Mouse (Mus musculus): ENCODE measurements at regions not wholly inside any gene's neighbourhood (a gene's known extent, or its start where the extent isn't known, plus 50 kb on each side); places are given as distances from the start of the nearest gene placed in this dataset.

DNA sequence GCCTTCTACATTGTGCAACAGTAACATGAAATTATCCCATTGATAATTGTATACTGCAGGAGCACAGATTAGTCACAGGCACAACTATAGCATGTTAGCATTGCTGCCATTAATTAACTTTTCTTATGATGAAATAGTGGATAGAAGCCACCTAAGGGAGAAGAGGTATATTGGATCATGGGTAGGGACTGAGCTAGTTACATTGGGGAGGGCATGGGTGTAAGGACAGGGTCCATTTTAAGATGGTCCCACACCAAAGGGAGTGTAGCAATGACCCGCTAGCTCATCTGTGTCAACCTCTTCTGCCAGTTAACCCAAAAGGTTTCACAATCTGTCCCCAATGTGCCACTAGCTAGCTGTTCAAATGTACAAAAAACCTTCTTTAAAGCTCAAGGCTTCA, 450.3 kb upstream of the Marcks start:
- WGBS (ENCODE audit: insufficient replicate concordance) = 52% methylated on average over 1 of the region's 1 CpGs
- Histone ChIP-seq H3K27ac (replicated peaks) (no peak overlapping the region), H3K4me3 (replicated peaks) (no peak overlapping the region), H3K4me2 (no peak overlapping the region), H3K36me3 (replicated peaks) (no peaks in the 10 kb centered on the region), H3K4me1 (replicated peaks) (no peaks in the 10 kb centered on the region), H3K27me3 (no peaks in the 10 kb centered on the region), H3K9ac (no peak overlapping the region), H3K9me3 (replicated peaks) (no peaks in the 10 kb centered on the region)
- no peak for ATAC-seq (ENCODE audit: insufficient read depth)

DNA sequence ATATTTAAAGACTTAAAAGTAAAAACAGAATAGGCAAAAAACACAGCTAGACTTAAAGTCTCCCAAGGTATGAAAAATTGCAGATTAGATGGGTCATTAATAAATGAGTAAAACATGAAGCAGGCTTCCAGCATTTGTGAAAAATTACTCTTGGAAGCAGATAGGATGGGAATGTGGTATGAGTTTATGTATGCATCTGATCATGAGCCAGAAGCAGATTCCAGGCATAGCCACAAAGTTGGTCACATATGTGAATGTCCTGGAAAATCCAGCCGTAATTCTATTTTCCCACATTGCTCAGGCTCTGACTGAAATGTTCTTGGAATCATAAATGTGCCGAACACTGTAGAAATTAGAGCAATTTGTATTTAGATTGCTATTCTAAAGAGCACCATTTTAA, 432.5 kb upstream of the Marcks start:
- no peak overlapping the region for H3K4me2 ChIP-seq
- no peak overlapping the region for H3K9ac ChIP-seq
- no peaks in the 10 kb centered on the region for H3K4me1 ChIP-seq (replicated peaks)
- H3K27ac ChIP-seq (replicated peaks) = no peak overlapping the region
- no peaks in the 10 kb centered on the region for H3K9me3 ChIP-seq (replicated peaks)
- no peaks in the 10 kb centered on the region for H3K27me3 ChIP-seq
- WGBS (ENCODE audit: insufficient replicate concordance) = 71% methylated on average over 2 of the region's 2 CpGs
- no peak for ATAC-seq (ENCODE audit: insufficient read depth)
- no peaks in the 10 kb centered on the region for H3K36me3 ChIP-seq (replicated peaks)
- H3K4me3 ChIP-seq (replicated peaks) = no peak overlapping the region

DNA sequence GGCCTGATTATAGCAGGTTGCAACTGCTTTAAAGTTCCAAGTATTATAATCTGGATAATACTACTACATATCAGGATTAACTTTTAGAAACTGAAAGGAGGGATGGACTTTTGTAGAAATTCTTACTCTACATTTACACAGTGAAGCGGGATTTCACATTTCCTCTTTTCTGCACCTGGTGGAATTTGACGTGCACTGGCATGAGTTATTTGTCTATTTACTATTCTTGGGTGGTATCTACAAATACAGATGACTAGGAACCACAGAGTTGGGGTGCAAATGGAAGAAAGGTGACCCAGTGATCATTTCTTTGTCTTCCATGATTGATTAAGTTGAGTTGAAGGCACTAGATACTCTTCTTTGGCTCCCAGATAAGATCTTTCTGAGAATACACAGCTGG, 423.0 kb upstream of the Marcks start:
- no peaks in the 10 kb centered on the region for H3K27me3 ChIP-seq
- no peak overlapping the region for H3K4me2 ChIP-seq
- WGBS (ENCODE audit: insufficient replicate concordance) = 57% methylated on average over 2 of the region's 2 CpGs
- H3K4me1 ChIP-seq (replicated peaks) = no peaks in the 10 kb centered on the region
- H3K9ac ChIP-seq = no peak overlapping the region
- H3K4me3 ChIP-seq (replicated peaks) = no peak overlapping the region
- no peak for ATAC-seq (ENCODE audit: insufficient read depth)
- no peaks in the 10 kb centered on the region for H3K36me3 ChIP-seq (replicated peaks)
- no peak overlapping the region for H3K27ac ChIP-seq (replicated peaks)
- no peaks in the 10 kb centered on the region for H3K9me3 ChIP-seq (replicated peaks)

DNA sequence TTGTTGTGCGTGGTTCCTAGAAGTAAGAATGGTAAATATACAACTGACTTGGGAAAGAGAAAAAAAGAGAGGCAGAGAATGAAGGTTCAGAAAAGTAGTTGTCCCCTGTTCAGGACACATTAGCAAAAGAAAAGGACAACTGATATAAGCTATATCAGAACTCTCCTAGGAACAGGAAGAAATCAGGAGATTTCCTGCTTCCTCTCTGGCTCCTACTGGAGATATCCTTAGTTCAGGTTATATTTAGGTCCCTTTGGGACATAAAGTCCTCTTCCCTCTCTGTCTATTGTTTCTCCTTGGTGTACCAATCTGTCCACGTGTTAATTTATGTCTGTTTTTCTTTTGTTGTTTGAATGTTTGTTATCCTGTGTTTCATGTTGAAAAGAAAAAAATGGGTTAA, 410.7 kb upstream of the Marcks start:
- Histone ChIP-seq H3K36me3 (replicated peaks) (no peaks in the 10 kb centered on the region), H3K4me3 (replicated peaks) (no peak overlapping the region), H3K27me3 (no peaks in the 10 kb centered on the region), H3K9me3 (replicated peaks) (no peaks in the 10 kb centered on the region), H3K9ac (no peak overlapping the region), H3K27ac (replicated peaks) (no peak overlapping the region), H3K4me2 (no peak overlapping the region), H3K4me1 (replicated peaks) (no peaks in the 10 kb centered on the region)
- 52% methylated on average over 2 of the region's 2 CpGs for WGBS (ENCODE audit: insufficient replicate concordance)
- ATAC-seq (ENCODE audit: insufficient read depth) = no peak

DNA sequence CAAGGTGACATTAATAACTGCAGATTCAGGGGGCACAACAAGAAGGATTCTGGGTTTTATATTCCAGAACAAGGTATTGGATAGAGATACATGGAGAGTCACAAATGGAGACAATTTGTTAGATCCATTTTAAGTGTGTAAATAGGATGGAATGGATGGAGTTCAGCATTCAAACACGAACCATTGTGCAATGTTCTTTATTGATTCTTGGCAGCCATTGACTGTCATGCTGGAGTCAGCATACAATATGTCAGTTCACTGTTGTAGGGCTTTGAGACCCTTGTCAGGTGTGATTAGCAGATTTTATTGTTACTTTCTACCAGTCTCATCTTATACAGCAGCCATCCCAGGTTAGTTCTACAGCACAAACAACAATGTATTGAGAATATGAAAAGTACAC, 402.0 kb upstream of the Marcks start:
- Histone ChIP-seq H3K27ac (replicated peaks) (no peak overlapping the region), H3K27me3 (no peaks in the 10 kb centered on the region), H3K36me3 (replicated peaks) (no peaks in the 10 kb centered on the region), H3K9ac (no peak overlapping the region), H3K9me3 (replicated peaks) (no peaks in the 10 kb centered on the region), H3K4me2 (no peak overlapping the region), H3K4me1 (replicated peaks) (no peaks in the 10 kb centered on the region), H3K4me3 (replicated peaks) (no peak overlapping the region)
- WGBS (ENCODE audit: insufficient replicate concordance) = 54% methylated on average over 1 of the region's 1 CpGs
- no peak for ATAC-seq (ENCODE audit: insufficient read depth)

DNA sequence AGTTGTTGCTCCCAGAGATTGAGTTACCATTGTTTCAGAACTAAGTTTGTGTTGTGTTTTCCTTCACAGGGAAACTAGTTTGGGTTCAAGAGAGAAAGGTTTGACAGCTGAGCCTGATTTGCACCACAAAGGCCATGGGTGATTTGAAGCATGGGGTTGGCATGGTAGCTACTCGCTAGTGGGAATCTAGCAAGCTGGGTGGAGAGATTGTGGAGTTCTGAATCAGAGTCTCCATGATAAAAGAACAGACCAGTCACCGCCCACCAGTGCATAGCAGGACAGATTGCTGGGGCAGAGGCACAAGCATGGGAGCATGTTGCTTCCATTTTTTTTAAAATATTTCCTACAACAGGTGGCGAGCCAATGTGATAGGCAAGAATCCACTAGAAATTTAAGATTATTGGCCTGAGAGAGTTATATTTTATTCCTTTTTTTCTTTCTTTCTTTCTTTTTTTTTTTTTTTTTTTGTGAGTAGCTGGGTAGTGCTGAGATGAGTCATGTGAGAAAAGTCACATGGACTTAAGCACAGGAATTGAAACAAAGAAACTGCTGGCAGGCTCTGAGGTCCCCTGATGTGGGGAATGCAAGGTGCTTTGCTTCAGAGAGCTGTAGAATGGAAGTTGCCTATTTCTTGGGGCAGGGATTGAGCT, 367.4 kb upstream of the Marcks start:
- no peaks in the 10 kb centered on the region for H3K9me3 ChIP-seq (replicated peaks)
- no peaks in the 10 kb centered on the region for H3K27me3 ChIP-seq
- 61% methylated on average over 3 of the region's 3 CpGs for WGBS (ENCODE audit: insufficient replicate concordance)
- no peak overlapping the region for H3K27ac ChIP-seq (replicated peaks)
- H3K4me1 ChIP-seq (replicated peaks) = no peaks in the 10 kb centered on the region
- H3K36me3 ChIP-seq (replicated peaks) = no peaks in the 10 kb centered on the region
- ATAC-seq (ENCODE audit: insufficient read depth) = no peak
- H3K4me2 ChIP-seq = no peak overlapping the region
- H3K4me3 ChIP-seq (replicated peaks) = no peak overlapping the region
- H3K9ac ChIP-seq = no peak overlapping the region

DNA sequence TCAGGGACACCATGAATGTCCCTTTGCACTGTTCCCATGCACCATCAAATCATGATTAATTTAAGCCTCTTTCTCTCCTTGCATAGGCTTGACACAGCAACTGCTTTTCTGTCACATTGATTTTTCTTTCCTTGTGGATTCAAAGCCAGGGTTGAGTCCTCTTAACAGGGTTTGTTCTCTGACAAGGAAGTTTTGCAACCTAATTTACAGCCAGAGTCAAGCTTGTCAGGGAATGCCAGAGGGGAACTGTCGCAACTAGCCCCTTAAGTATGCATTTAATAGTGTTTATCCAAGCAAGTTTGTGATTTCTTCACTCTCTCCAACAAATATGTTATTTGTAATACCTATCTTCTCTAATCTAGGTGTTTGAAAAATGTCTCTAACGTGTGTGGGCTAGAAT, 365.7 kb upstream of the Marcks start:
- 36% methylated on average over 2 of the region's 2 CpGs for WGBS (ENCODE audit: insufficient replicate concordance)
- Histone ChIP-seq H3K9me3 (replicated peaks) (no peaks in the 10 kb centered on the region), H3K4me1 (replicated peaks) (no peaks in the 10 kb centered on the region), H3K9ac (no peak overlapping the region), H3K4me3 (replicated peaks) (no peak overlapping the region), H3K27ac (replicated peaks) (no peak overlapping the region), H3K27me3 (no peaks in the 10 kb centered on the region), H3K4me2 (no peak overlapping the region), H3K36me3 (replicated peaks) (no peaks in the 10 kb centered on the region)
- no peak for ATAC-seq (ENCODE audit: insufficient read depth)

DNA sequence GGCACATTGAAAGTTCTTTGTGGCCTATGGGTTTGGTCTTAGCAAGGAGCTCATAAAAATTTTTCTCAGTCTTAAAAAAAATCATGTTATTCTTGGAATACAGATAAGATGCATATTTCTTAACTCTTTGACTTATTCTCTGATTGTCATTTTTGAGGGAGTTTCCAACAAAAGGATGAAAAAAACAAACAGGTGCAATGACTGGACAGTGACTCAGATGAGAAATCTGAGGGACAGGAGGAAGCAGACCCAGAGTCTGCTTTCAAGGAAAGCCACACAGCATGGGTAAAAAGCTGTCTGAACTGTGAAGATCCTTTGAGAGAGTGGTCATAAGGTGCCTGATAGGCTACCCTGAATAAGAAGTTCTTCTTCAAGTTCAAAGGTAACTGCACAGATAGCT, 363.8 kb upstream of the Marcks start:
- no peaks in the 10 kb centered on the region for H3K4me1 ChIP-seq (replicated peaks)
- H3K9ac ChIP-seq = no peak overlapping the region
- H3K4me2 ChIP-seq = no peak overlapping the region
- no peaks in the 10 kb centered on the region for H3K27me3 ChIP-seq
- H3K4me3 ChIP-seq (replicated peaks) = no peak overlapping the region
- ATAC-seq (ENCODE audit: insufficient read depth) = no peak
- no peak overlapping the region for H3K27ac ChIP-seq (replicated peaks)
- H3K9me3 ChIP-seq (replicated peaks) = no peaks in the 10 kb centered on the region
- no peaks in the 10 kb centered on the region for H3K36me3 ChIP-seq (replicated peaks)

DNA sequence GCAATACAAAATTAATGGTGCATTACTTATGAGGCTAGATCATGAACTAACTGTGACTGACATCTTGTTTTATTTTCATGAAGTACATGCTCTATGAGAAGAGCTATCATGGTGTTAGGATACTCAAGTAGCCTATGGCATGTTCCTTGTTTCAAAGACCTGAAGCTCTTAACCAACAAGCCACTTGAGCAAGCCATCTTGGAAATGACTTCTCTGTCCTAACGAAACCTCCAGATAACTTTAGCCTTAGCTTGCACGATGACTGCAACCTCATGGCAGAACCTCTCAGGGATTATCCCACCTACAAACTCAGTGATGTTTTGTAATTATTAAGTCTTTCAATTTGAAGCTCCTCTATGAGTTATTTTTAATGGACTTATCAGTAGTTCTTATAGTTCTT, 362.3 kb upstream of the Marcks start:
- H3K27me3 ChIP-seq = no peaks in the 10 kb centered on the region
- H3K4me1 ChIP-seq (replicated peaks) = no peaks in the 10 kb centered on the region
- H3K4me2 ChIP-seq = no peak overlapping the region
- H3K9me3 ChIP-seq (replicated peaks) = no peaks in the 10 kb centered on the region
- no peak overlapping the region for H3K27ac ChIP-seq (replicated peaks)
- H3K9ac ChIP-seq = no peak overlapping the region
- no peak overlapping the region for H3K4me3 ChIP-seq (replicated peaks)
- H3K36me3 ChIP-seq (replicated peaks) = no peaks in the 10 kb centered on the region
- ATAC-seq (ENCODE audit: insufficient read depth) = no peak
- 69% methylated on average over 2 of the region's 2 CpGs for WGBS (ENCODE audit: insufficient replicate concordance)

DNA sequence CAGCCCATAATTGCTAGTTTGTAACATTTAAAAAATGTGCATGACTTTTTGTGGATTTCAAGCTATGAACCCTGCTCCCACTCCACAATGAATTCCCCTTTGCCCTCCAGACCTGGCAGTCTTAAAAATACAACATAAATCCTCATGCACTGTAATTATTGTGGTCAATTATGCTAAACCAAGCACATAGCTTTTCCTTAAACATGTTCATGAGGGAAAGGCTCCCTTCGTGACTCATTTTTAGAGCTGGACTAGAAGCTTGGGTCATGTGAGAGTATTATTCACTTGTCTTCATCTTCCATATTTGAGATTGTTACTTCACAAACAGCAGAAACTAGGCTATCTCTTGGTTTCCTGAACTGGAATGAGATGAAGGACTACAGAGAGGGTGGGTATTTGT, 356.7 kb upstream of the Marcks start:
- Histone ChIP-seq H3K4me2 (no peak overlapping the region), H3K27ac (replicated peaks) (no peak overlapping the region), H3K36me3 (replicated peaks) (no peaks in the 10 kb centered on the region), H3K9me3 (replicated peaks) (no peaks in the 10 kb centered on the region), H3K4me3 (replicated peaks) (no peak overlapping the region), H3K4me1 (replicated peaks) (no peaks in the 10 kb centered on the region), H3K27me3 (no peaks in the 10 kb centered on the region), H3K9ac (no peak overlapping the region)
- 64% methylated on average over 1 of the region's 1 CpGs for WGBS (ENCODE audit: insufficient replicate concordance)
- no peak for ATAC-seq (ENCODE audit: insufficient read depth)

DNA sequence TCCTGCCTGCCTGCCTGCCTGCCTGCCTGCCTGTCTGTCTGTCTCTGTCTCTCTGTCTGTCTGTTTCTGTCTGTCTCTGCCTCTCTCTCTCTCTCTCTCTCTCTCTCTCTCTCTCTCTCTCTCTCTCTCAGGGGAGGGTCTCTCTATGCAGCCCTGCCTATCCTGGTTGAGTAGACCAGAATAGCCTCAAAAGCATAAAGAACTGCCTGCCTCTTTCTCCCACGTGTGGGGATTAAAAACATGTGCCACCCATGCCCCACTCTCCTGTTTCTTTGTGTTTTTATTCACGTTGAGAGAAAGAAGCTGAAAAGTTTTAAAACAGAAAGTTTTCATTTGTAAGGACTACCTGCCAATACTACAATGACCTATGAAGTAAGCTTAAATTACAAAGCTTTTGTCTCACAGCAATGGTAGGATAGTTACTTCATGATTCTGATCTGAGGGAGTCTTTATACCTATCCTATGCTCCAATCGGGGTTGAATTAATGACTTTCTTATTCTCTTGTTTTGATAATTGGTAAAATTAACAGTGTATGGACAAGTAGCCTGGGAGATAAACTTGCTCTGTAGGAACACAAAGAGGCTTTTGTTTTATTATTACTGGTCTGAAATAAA, 355.9 kb upstream of the Marcks start:
- Histone ChIP-seq H3K4me3 (replicated peaks) (no peak overlapping the region), H3K36me3 (replicated peaks) (no peaks in the 10 kb centered on the region), H3K4me1 (replicated peaks) (no peaks in the 10 kb centered on the region), H3K9me3 (replicated peaks) (no peaks in the 10 kb centered on the region), H3K4me2 (no peak overlapping the region), H3K9ac (no peak overlapping the region), H3K27ac (replicated peaks) (no peak overlapping the region), H3K27me3 (no peaks in the 10 kb centered on the region)
- 33% methylated on average over 3 of the region's 3 CpGs for WGBS (ENCODE audit: insufficient replicate concordance)
- ATAC-seq (ENCODE audit: insufficient read depth) = no peak

DNA sequence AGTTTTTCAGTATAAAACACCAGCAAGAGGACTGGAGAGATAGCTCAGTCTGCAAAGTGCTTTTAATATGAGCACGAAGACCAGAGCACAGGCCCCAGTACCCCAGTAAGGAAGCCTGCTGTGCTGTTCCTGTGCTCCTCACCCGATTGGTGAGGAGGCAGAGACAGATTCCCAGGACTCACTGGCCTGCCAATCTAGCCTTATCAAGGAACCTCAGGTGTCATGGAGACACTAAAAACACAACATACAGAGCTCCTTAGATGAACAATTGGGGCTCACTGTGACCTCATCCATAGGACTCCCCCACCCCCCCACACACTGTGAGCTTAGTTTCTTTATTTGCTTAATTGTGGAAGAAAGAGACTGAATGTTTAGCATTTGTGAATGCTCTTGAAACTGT, 355.4 kb upstream of the Marcks start:
- Histone ChIP-seq H3K36me3 (replicated peaks) (no peaks in the 10 kb centered on the region), H3K4me2 (no peak overlapping the region), H3K27ac (replicated peaks) (no peak overlapping the region), H3K4me3 (replicated peaks) (no peak overlapping the region), H3K9me3 (replicated peaks) (no peaks in the 10 kb centered on the region), H3K9ac (no peak overlapping the region), H3K27me3 (no peaks in the 10 kb centered on the region), H3K4me1 (replicated peaks) (no peaks in the 10 kb centered on the region)
- 39% methylated on average over 2 of the region's 2 CpGs for WGBS (ENCODE audit: insufficient replicate concordance)
- no peak for ATAC-seq (ENCODE audit: insufficient read depth)
